Mouse (Mus musculus) kidney, adult 8-10 months (tissue): ENCODE data around the gene Tmem14c.

ENCODE experiments used
- DNase-seq, 2 experiments: peaks; one replicate each; pipeline ENCODE4 v3.0.0; 2022

The Tmem14c gene

GRCm38 (mm10) chr13:41016797-41017405, 809 bp downstream of the Tmem14c start:
- DNase-seq, result peak in 1 of 2 experiments; percentile 15

GRCm38 (mm10) chr13:41017832-41018231, 1.7 kb downstream of the Tmem14c start:
- no peak for DNase-seq

GRCm38 (mm10) chr13:41018236-41018635, 2.1 kb downstream of the Tmem14c start:
- no peak for DNase-seq

GRCm38 (mm10) chr13:41018756-41019591, 2.9 kb downstream of the Tmem14c start:
- DNase-seq, result no peak

- DNase-seq, result no peak
Observed at GRCm38 (mm10) chr13:41020494-41020893, 4.4 kb downstream of the Tmem14c start.

- no peak for DNase-seq
Observed at GRCm38 (mm10) chr13:41021607-41022006, 5.5 kb downstream of the Tmem14c start.

- no peak for DNase-seq
Observed at GRCm38 (mm10) chr13:41022099-41022498, 6.0 kb downstream of the Tmem14c start.

GRCm38 (mm10) chr13:41030098-41030497, 14.0 kb downstream of the Tmem14c start:
- no peak for DNase-seq

GRCm38 (mm10) chr13:41042511-41042910, 26.4 kb downstream of the Tmem14c start:
- no peak for DNase-seq

GRCm38 (mm10) chr13:41045901-41046300, 29.8 kb downstream of the Tmem14c start:
- DNase-seq, result no peak

GRCm38 (mm10) chr13:41047280-41047679, 31.2 kb downstream of the Tmem14c start:
- DNase-seq, result no peak

GRCm38 (mm10) chr13:41051965-41052364, 35.9 kb downstream of the Tmem14c start:
- no peak for DNase-seq

- no peak for DNase-seq
Observed at GRCm38 (mm10) chr13:41067618-41068017, 51.5 kb downstream of the Tmem14c start.

- no peak for DNase-seq
Observed at GRCm38 (mm10) chr13:41071617-41072016, 55.5 kb downstream of the Tmem14c start.
